Mouse (Mus musculus): ENCODE data around the gene Rfc2. TPM values are rescaled to one million over a fixed set of nuclear protein-coding genes. Genes with fewer than 3 reads are reported as not detected.
A peak's percentile ranks its signal among the peaks of the same experiment; 100 is the strongest.

Gene Rfc2
- polyA plus RNA-seq, 1 experiment from 2014 or later: 326 TPM

DNA sequence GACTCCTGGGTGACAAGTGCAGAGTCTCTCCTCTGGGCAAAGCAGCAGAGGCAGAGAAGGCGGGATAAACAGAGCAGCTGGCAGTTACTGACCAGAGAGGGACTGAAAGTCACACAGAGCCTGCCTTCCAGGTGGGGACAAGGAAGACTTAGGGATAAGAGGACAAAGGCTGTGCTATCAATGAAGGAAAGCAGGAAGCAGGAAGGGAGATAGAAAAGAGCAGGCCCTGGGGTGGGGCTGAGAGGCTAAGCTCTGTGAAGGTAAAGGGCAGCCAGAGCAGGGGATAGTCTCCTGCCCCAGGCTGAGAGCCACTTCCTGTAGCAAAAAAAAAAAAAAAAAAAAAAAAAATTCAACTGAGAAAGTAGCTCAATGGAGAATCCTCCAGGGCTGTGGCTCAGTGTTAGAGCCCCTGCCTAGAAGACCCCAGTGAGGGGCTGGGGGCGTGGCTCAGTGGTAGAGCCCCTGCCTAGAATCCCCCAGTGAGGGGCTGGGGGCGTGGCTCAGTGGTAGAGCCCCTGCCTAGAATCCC is 31.5 kb upstream of the Rfc2 start:
- 81% methylated on average over 3 of the region's 3 CpGs for WGBS
- no peak overlapping the region for H3K9ac ChIP-seq
- peak overlapping the region; percentile 80 for H3K4me2 ChIP-seq
- H3K4me1 ChIP-seq: peaks cover 46% of the 10 kb centered on the region
- H3K27ac ChIP-seq: no peak overlapping the region
- H3K27me3 ChIP-seq: no peaks in the 10 kb centered on the region
- H3K9me3 ChIP-seq: no peaks in the 10 kb centered on the region
- ATAC-seq (ENCODE audit: insufficient number of reproducible peaks, insufficient read depth, low FRiP score, low TSS enrichment, low read depth): no peak
- no peak overlapping the region; the same call in 1 of the 2 replicates for H3K4me3 ChIP-seq
- H3K36me3 ChIP-seq: peaks cover 5% of the 10 kb centered on the region; the same call in 1 of the 2 replicates

DNA sequence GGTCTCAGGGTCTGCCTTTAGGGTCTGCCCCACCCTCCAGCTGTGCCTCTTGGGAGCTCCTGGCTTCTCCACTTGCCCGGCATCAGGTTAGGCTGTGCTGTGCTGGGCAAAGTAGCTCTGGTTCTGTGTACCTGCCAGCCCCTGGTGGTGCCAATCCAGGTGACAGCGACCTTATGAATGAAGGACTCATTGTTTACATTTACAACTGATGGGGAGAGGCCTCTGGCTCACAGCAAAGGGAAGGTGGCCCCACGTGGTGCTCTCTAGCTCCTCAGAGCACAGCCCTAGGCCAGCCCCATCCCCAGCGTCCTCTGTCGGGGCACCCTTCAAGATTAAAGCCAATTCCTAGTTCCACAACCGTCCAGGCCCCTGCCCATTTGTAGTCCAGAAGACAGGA is 30.3 kb upstream of the Rfc2 start:
- H3K9ac ChIP-seq: peak overlapping the region; percentile 89
- peaks cover 53% of the 10 kb centered on the region for H3K4me1 ChIP-seq
- H3K27me3 ChIP-seq: no peaks in the 10 kb centered on the region
- no peak for ATAC-seq (ENCODE audit: insufficient number of reproducible peaks, insufficient read depth, low FRiP score, low TSS enrichment, low read depth)
- peak overlapping the region; percentile 97 for H3K27ac ChIP-seq
- H3K36me3 ChIP-seq: 0 out of 2 replicates have a peak, but pooled peaks cover 3% of the 10 kb centered on the region
- no peaks in the 10 kb centered on the region for H3K9me3 ChIP-seq
- peak overlapping the region; percentile 85 for H3K4me3 ChIP-seq
- H3K4me2 ChIP-seq: peak overlapping the region; percentile 80
- 5% methylated on average over 6 of the region's 6 CpGs for WGBS

GRCm38 (mm10) chr5:134551233-134552109 is 29.7 kb upstream of the Rfc2 start:
- Histone ChIP-seq H3K27ac (peak overlapping the region; percentile 97), H3K9ac (peak overlapping the region; percentile 89), H3K27me3 (no peaks in the 10 kb centered on the region), H3K4me3 (peak overlapping the region; percentile 85), H3K36me3 (0 out of 2 replicates have a peak, but pooled peaks cover 3% of the 10 kb centered on the region), H3K4me1 (peaks cover 57% of the 10 kb centered on the region), H3K9me3 (no peaks in the 10 kb centered on the region), H3K4me2 (peak overlapping the region; percentile 80)
- WGBS: under 1% methylated on average over 52 of the region's 52 CpGs
- ATAC-seq (ENCODE audit: insufficient number of reproducible peaks, insufficient read depth, low FRiP score, low TSS enrichment, low read depth): peak; percentile 2; the same call in 1 of the 2 replicates

GRCm38 (mm10) chr5:134552110-134552972 is 28.8 kb upstream of the Rfc2 start, which contains the start of gene Clip2:
Gene Clip2, minus strand, starts transcription at chr5:134552434.
- peak within 1 kb of the TSS; percentile 89 for H3K9ac ChIP-seq
- H3K4me1 ChIP-seq: peaks cover 56% of the 10 kb centered on the region
- WGBS: under 1% methylated on average over 61 of the region's 61 CpGs
- H3K27ac ChIP-seq: peak within 1 kb of the TSS; percentile 97
- peak; percentile 91 for ATAC-seq (ENCODE audit: insufficient number of reproducible peaks, insufficient read depth, low FRiP score, low TSS enrichment, low read depth)
- H3K4me3 ChIP-seq: peak within 1 kb of the TSS; percentile 85
- H3K4me2 ChIP-seq: peak within 1 kb of the TSS; percentile 80
- no peaks in the 10 kb centered on the region; the same call in 1 of the 2 replicates for H3K9me3 ChIP-seq
- H3K36me3 ChIP-seq: 0 out of 2 replicates have a peak, but pooled peaks cover 3% of the 10 kb centered on the region
- H3K27me3 ChIP-seq: no peaks in the 10 kb centered on the region

GRCm38 (mm10) chr5:134553951-134554546 is 27.1 kb upstream of the Rfc2 start:
- H3K4me2 ChIP-seq: no peak overlapping the region
- no peaks in the 10 kb centered on the region for H3K36me3 ChIP-seq
- ATAC-seq (ENCODE audit: insufficient number of reproducible peaks, insufficient read depth, low FRiP score, low TSS enrichment, low read depth): no peak
- no peak overlapping the region for H3K4me3 ChIP-seq
- H3K27me3 ChIP-seq: no peaks in the 10 kb centered on the region
- WGBS: 81% methylated on average over 5 of the region's 5 CpGs
- no peak overlapping the region for H3K9ac ChIP-seq
- H3K4me1 ChIP-seq: peaks cover 41% of the 10 kb centered on the region
- no peak overlapping the region for H3K27ac ChIP-seq
- no peaks in the 10 kb centered on the region; the same call in 1 of the 2 replicates for H3K9me3 ChIP-seq

DNA sequence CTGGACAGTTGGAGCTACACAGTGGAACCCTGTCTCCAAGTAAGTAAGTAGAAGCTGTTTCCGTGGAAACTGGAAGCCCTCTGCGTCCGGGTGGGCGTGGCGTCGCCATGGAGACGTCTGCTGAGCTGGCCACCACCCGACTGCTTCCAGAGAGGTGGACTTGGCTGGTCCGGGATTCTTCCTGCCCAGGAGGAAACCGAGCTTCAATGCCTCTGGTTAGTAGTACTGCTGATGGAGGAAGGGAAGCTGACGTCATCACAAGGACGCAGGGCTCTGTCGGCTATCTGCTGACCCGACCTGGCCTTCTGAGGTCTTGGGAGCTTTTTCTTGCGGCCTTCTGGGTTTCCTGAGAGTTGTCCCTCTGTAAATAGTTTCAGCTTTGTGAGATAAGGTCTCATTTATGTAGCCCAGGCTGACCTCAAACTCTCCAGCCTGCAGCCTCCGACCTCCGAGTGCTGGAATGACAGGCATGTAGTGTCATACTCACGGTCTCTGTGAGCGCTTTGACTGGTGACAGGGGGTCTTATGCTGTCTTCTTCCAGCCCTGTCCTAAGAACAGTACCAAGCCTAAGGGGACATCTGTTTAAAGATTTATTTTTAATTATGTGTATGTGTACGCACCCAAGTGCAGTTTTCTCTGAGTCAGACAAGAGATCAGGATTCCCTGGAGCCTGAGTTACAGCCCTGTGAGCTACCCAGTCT is 25.6 kb upstream of the Rfc2 start:
- H3K9ac ChIP-seq: peak overlapping the region; percentile 44; the same call in 1 of the 2 replicates
- no peak for ATAC-seq (ENCODE audit: insufficient number of reproducible peaks, insufficient read depth, low FRiP score, low TSS enrichment, low read depth)
- H3K27ac ChIP-seq: peak overlapping the region; percentile 19; the same call in 1 of the 2 replicates
- no peaks in the 10 kb centered on the region for H3K36me3 ChIP-seq
- no peaks in the 10 kb centered on the region for H3K27me3 ChIP-seq
- no peaks in the 10 kb centered on the region; the same call in none of the 2 replicates for H3K9me3 ChIP-seq
- peak overlapping the region; percentile 19; the same call in 1 of the 2 replicates for H3K4me3 ChIP-seq
- peaks cover 29% of the 10 kb centered on the region for H3K4me1 ChIP-seq
- 8% methylated on average over 20 of the region's 20 CpGs for WGBS
- H3K4me2 ChIP-seq: peak overlapping the region; percentile 50

DNA sequence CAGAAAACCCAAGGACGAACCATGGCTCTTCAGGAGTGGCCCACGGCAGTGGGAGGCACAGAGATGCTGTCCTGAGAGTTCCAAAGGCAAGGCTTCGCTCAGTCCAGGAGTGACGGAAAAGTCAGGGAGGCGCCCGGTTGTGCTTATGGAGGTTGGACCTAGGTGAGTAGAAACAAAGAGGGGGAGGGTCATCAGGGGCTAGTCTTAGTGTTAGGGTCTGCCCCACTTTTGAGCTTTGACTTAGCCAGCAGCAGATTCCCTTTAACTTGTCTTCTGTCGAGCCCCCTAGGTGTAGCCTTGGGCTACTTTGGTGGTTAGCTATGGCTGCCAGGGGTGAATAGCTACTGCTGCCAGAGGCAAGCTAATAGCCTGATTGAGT is 21.1 kb upstream of the Rfc2 start, which contains the start of gene Syna:
TSS of gene Syna (minus strand) at position 101 of the 379 bp plus-strand sequence.
- Histone ChIP-seq H3K36me3 (no peaks in the 10 kb centered on the region), H3K4me1 (peaks cover 12% of the 10 kb centered on the region), H3K4me2 (no peak within 1 kb of the TSS), H3K9ac (no peak within 1 kb of the TSS), H3K9me3 (no peaks in the 10 kb centered on the region; the same call in none of the 2 replicates), H3K27ac (no peak within 1 kb of the TSS), H3K27me3 (no peaks in the 10 kb centered on the region), H3K4me3 (no peak within 1 kb of the TSS)
- WGBS: 88% methylated on average over 7 of the region's 7 CpGs
- ATAC-seq (ENCODE audit: insufficient number of reproducible peaks, insufficient read depth, low FRiP score, low TSS enrichment, low read depth): no peak

- no peak overlapping the region for H3K4me3 ChIP-seq
- no peak overlapping the region for H3K9ac ChIP-seq
- no peaks in the 10 kb centered on the region for H3K27me3 ChIP-seq
- H3K9me3 ChIP-seq: no peaks in the 10 kb centered on the region; the same call in none of the 2 replicates
- no peak overlapping the region for H3K27ac ChIP-seq
- H3K4me2 ChIP-seq: no peak overlapping the region
- WGBS: 81% methylated on average over 16 of the region's 16 CpGs
- ATAC-seq (ENCODE audit: insufficient number of reproducible peaks, insufficient read depth, low FRiP score, low TSS enrichment, low read depth): no peak
- peaks cover 6% of the 10 kb centered on the region for H3K4me1 ChIP-seq
- H3K36me3 ChIP-seq: no peaks in the 10 kb centered on the region
Measured at GRCm38 (mm10) chr5:134560450-134561171, 20.6 kb upstream of the Rfc2 start.

GRCm38 (mm10) chr5:134564272-134564671 is 16.9 kb upstream of the Rfc2 start:
- Histone ChIP-seq H3K9me3 (no peaks in the 10 kb centered on the region; the same call in 1 of the 2 replicates), H3K36me3 (no peaks in the 10 kb centered on the region), H3K4me2 (no peak overlapping the region), H3K4me1 (peaks cover 11% of the 10 kb centered on the region), H3K4me3 (no peak overlapping the region), H3K27me3 (no peaks in the 10 kb centered on the region), H3K9ac (no peak overlapping the region), H3K27ac (no peak overlapping the region)
- 91% methylated on average over 2 of the region's 2 CpGs for WGBS
- ATAC-seq (ENCODE audit: insufficient number of reproducible peaks, insufficient read depth, low FRiP score, low TSS enrichment, low read depth): no peak

DNA sequence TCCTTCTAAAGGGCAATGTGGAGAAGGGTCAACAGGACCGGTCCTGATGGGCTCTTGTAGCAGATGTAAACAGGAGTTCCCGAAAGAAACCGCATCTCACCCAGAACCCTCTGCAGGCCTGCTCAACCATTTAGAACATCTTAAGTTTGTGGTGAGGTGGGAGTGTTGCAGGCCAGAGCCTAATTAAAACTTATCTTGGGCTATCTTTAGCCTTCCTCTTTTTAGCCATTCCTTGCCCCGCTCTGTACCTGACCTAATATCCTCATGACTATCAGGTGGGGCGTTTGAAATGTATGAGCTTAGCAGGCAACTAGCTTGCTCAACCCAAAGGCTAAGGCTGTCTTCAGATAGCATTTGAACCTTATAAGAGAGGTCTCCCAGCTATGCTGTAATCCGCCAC is 15.5 kb upstream of the Rfc2 start:
- Histone ChIP-seq H3K4me2 (no peak overlapping the region), H3K36me3 (no peaks in the 10 kb centered on the region), H3K27me3 (no peaks in the 10 kb centered on the region), H3K4me1 (peaks cover 14% of the 10 kb centered on the region), H3K9me3 (no peaks in the 10 kb centered on the region), H3K27ac (no peak overlapping the region), H3K9ac (no peak overlapping the region), H3K4me3 (no peak overlapping the region)
- no peak for ATAC-seq (ENCODE audit: insufficient number of reproducible peaks, insufficient read depth, low FRiP score, low TSS enrichment, low read depth)
- 92% methylated on average over 6 of the region's 6 CpGs for WGBS

Data from embryonic facial prominence, embryonic 13.5 days (tissue).